Mouse (Mus musculus) kidney, postnatal 4 days (tissue): ENCODE data around the gene Sp6.

ENCODE experiments used
- DNase-seq, 2 experiments: peaks; one replicate each; pipeline ENCODE4 v3.0.0; 2021; ENCODE audit warnings: mixed read lengths in 2 of 2

The Sp6 gene

GRCm38 (mm10) chr11:97013121-97013670 lies at the start of gene Sp6:
Sp6 (plus strand) TSS chr11:97013394.
- peak in 1 of 2 experiments; percentile 27 for DNase-seq

- DNase-seq, result peak; percentile 95 to 96
Observed at GRCm38 (mm10) chr11:96963580-96963979, 49.6 kb upstream of the Sp6 start.

- DNase-seq, result no peak
Observed at GRCm38 (mm10) chr11:96966172-96966571, 47.0 kb upstream of the Sp6 start.

- DNase-seq, result peak in 1 of 2 experiments; percentile 21
Observed at GRCm38 (mm10) chr11:96966914-96967543, 46.2 kb upstream of the Sp6 start.

- no peak for DNase-seq
Observed at GRCm38 (mm10) chr11:96967544-96968269, 45.5 kb upstream of the Sp6 start.

GRCm38 (mm10) chr11:96968476-96968875 lies 44.7 kb upstream of the Sp6 start:
- DNase-seq, result peak in 1 of 2 experiments; percentile 25

- DNase-seq, result peak in 1 of 2 experiments; percentile 18
Observed at GRCm38 (mm10) chr11:96969280-96969722, 43.9 kb upstream of the Sp6 start.

- DNase-seq, result peak; percentile 51 to 71
Observed at GRCm38 (mm10) chr11:96969746-96970145, 43.4 kb upstream of the Sp6 start.

- no peak for DNase-seq
Observed at GRCm38 (mm10) chr11:96970341-96970740, 42.9 kb upstream of the Sp6 start.

GRCm38 (mm10) chr11:96972906-96973305 lies 40.3 kb upstream of the Sp6 start:
- no peak for DNase-seq

GRCm38 (mm10) chr11:96973426-96973964 lies 39.7 kb upstream of the Sp6 start:
- DNase-seq, result no peak

- no peak for DNase-seq
Observed at GRCm38 (mm10) chr11:96974813-96975212, 38.4 kb upstream of the Sp6 start.

GRCm38 (mm10) chr11:96975511-96976378 lies 37.4 kb upstream of the Sp6 start:
- no peak for DNase-seq

- no peak for DNase-seq
Observed at GRCm38 (mm10) chr11:96976379-96976687, 36.9 kb upstream of the Sp6 start.

GRCm38 (mm10) chr11:96976911-96977591 lies 36.1 kb upstream of the Sp6 start:
- peak; percentile 87 to 94 for DNase-seq

- DNase-seq, result peak; percentile 97 to 99
Observed at GRCm38 (mm10) chr11:96977606-96978400, 35.4 kb upstream of the Sp6 start.

- no peak for DNase-seq
Observed at GRCm38 (mm10) chr11:96978401-96979246, 34.6 kb upstream of the Sp6 start.

- no peak for DNase-seq
Observed at GRCm38 (mm10) chr11:96979329-96979728, 33.9 kb upstream of the Sp6 start.

GRCm38 (mm10) chr11:96980021-96980420 lies 33.2 kb upstream of the Sp6 start:
- DNase-seq, result no peak

- DNase-seq, result no peak
Observed at GRCm38 (mm10) chr11:96981461-96981860, 31.7 kb upstream of the Sp6 start.
